Mouse (Mus musculus) forebrain, embryonic 16.5 days (tissue): ENCODE measurements around the gene Pou3f3. TPM values are rescaled to one million over a fixed set of nuclear protein-coding genes. Genes with fewer than 3 reads are reported as not detected.

Experiments used
- ATAC-seq: fragments of 200-750 bp; cut with Nextera tagmentation; 2 replicates; pipeline ENCODE4 v1.8.0; 2017; ENCODE audit warnings: mild to moderate bottlenecking, moderate library complexity
- H3K27ac ChIP-seq: fragments of 300-500 bp; sonication (generic); 2 replicates; pipeline ENCODE4 v1.5.1; 2014; ENCODE audit warnings: low read length, control low read depth
- H3K27me3 ChIP-seq: fragments of 300-500 bp; sonication (generic); replicated peaks from 2 replicates; pipeline ENCODE4 v1.6.1; 2014; ENCODE audit warnings: low read length; ENCODE audit not compliant: control insufficient read depth, insufficient read depth
- H3K36me3 ChIP-seq: fragments of 300-500 bp; sonication (generic); 2 replicates; pipeline ENCODE4 v1.6.1; 2014; ENCODE audit not compliant: control insufficient read depth, insufficient read depth
- H3K4me1 ChIP-seq: fragments of 300-500 bp; sonication (generic); replicated peaks from 2 replicates; pipeline ENCODE4 v1.6.1; 2014; ENCODE audit warnings: low read length; ENCODE audit not compliant: control insufficient read depth, insufficient read depth
- H3K4me2 ChIP-seq: fragments of 300-500 bp; sonication (generic); 2 replicates; pipeline ENCODE4 v1.6.1; 2014; ENCODE audit warnings: mild to moderate bottlenecking, low read length, control low read depth
- H3K4me3 ChIP-seq: fragments of 300-500 bp; sonication (generic); replicated peaks from 2 replicates; pipeline ENCODE4 v1.5.1; 2014; ENCODE audit warnings: mild to moderate bottlenecking, low read length, control low read depth
- H3K9ac ChIP-seq: fragments of 300-500 bp; sonication (generic); replicated peaks from 2 replicates; pipeline ENCODE4 v1.6.1; 2014; ENCODE audit warnings: low read depth, low read length, control low read depth
- H3K9me3 ChIP-seq: fragments of 300-500 bp; sonication (generic); 2 replicates; pipeline ENCODE4 v1.6.1; 2016; ENCODE audit warnings: low read length; ENCODE audit not compliant: control insufficient read depth
- WGBS: fragments of 180-500 bp; shearing (Covaris S2); extraction: QIAGEN DNeasy Blood & Tissue Kit; methylation state at CpG from one replicate; pipeline ENCODE4 v1.1.7; 2014; 5-methylcytosine and 5-hydroxymethylcytosine counted together
- polyA plus RNA-seq: library from polyadenylated mRNA; unstranded; fragments of >200 nt; fragmentation: Nextera tagmentation; extraction: Ambion mirVana; gene quantifications from 2 replicates; pipeline ENCODE4 v1.2.1, GENCODE M21; 2015

Gene Pou3f3
- polyA plus RNA-seq, 1 experiment from 2014 or later, result 41.0 TPM

- H3K4me1 ChIP-seq, result peaks cover 27% of the 10 kb centered on the region
- H3K4me3 ChIP-seq, result peak overlapping the region; percentile 86
- 2% methylated on average over 11 of the region's 11 CpGs for WGBS
- no peak for ATAC-seq
- peak overlapping the region; percentile 94 for H3K4me2 ChIP-seq
- no peaks in the 10 kb centered on the region for H3K36me3 ChIP-seq
- H3K27ac ChIP-seq, result peak overlapping the region; percentile 99
- peak overlapping the region; percentile 89 for H3K9ac ChIP-seq
- no peaks in the 10 kb centered on the region for H3K27me3 ChIP-seq
- H3K9me3 ChIP-seq, result no peaks in the 10 kb centered on the region
These were observed 10.1 kb upstream of the Pou3f3 start for GRCm38 (mm10) chr1:42685321-42685960.

GRCm38 (mm10) chr1:42686194-42687131 lies 9.1 kb upstream of the Pou3f3 start:
- H3K27me3 ChIP-seq, result no peaks in the 10 kb centered on the region
- peak overlapping the region; percentile 89 for H3K9ac ChIP-seq
- WGBS, result under 1% methylated on average over 52 of the region's 53 CpGs

GRCm38 (mm10) chr1:42687271-42687670 lies 8.3 kb upstream of the Pou3f3 start:
- no peaks in the 10 kb centered on the region for H3K9me3 ChIP-seq
- no peaks in the 10 kb centered on the region for H3K36me3 ChIP-seq
- H3K4me1 ChIP-seq, result peaks cover 27% of the 10 kb centered on the region
- no peak for ATAC-seq
- H3K9ac ChIP-seq, result peak overlapping the region; percentile 89
- H3K27ac ChIP-seq, result peak overlapping the region; percentile 99
- peak overlapping the region; percentile 94 for H3K4me2 ChIP-seq
- WGBS, result 4% methylated on average over 12 of the region's 12 CpGs
- H3K27me3 ChIP-seq, result no peaks in the 10 kb centered on the region
- peak overlapping the region; percentile 86 for H3K4me3 ChIP-seq

More at GRCm38 (mm10) chr1:42686194-42687131, 9.1 kb upstream of the Pou3f3 start:
- Histone ChIP-seq H3K4me2 (peak overlapping the region; percentile 94), H3K36me3 (no peaks in the 10 kb centered on the region), H3K4me3 (peak overlapping the region; percentile 86), H3K9me3 (no peaks in the 10 kb centered on the region), H3K4me1 (peaks cover 27% of the 10 kb centered on the region), H3K27ac (peak overlapping the region; percentile 99)
- ATAC-seq, result peak; percentile 65

- H3K4me3 ChIP-seq, result peak overlapping the region; percentile 86
- H3K4me2 ChIP-seq, result peak overlapping the region; percentile 94
- H3K27ac ChIP-seq, result peak overlapping the region; percentile 99
- H3K9me3 ChIP-seq, result no peaks in the 10 kb centered on the region
- H3K27me3 ChIP-seq, result no peaks in the 10 kb centered on the region
- ATAC-seq, result no peak
- WGBS, result 5% methylated on average over 7 of the region's 7 CpGs
- peaks cover 27% of the 10 kb centered on the region for H3K4me1 ChIP-seq
- peak overlapping the region; percentile 89 for H3K9ac ChIP-seq
- no peaks in the 10 kb centered on the region for H3K36me3 ChIP-seq
These were observed 7.6 kb upstream of the Pou3f3 start for GRCm38 (mm10) chr1:42687756-42688540.

GRCm38 (mm10) chr1:42688541-42689125 lies 6.9 kb upstream of the Pou3f3 start:
- ATAC-seq, result no peak
- WGBS, result 13% methylated on average over 4 of the region's 4 CpGs
- Histone ChIP-seq H3K27ac (peak overlapping the region; percentile 99), H3K9me3 (no peaks in the 10 kb centered on the region), H3K4me3 (peak overlapping the region; percentile 86), H3K9ac (peak overlapping the region; percentile 89), H3K4me1 (peaks cover 22% of the 10 kb centered on the region), H3K36me3 (no peaks in the 10 kb centered on the region), H3K4me2 (peak overlapping the region; percentile 94), H3K27me3 (no peaks in the 10 kb centered on the region)

GRCm38 (mm10) chr1:42690024-42690575 lies 5.5 kb upstream of the Pou3f3 start:
- Histone ChIP-seq H3K4me2 (peak overlapping the region; percentile 94), H3K4me1 (peaks cover 10% of the 10 kb centered on the region), H3K27ac (peak overlapping the region; percentile 89), H3K27me3 (no peaks in the 10 kb centered on the region), H3K4me3 (peak overlapping the region; percentile 86), H3K36me3 (no peaks in the 10 kb centered on the region), H3K9me3 (no peaks in the 10 kb centered on the region), H3K9ac (peak overlapping the region; percentile 89)
- WGBS, result 8% methylated on average over 4 of the region's 4 CpGs
- ATAC-seq, result no peak

- H3K4me1 ChIP-seq, result peaks cover 4% of the 10 kb centered on the region; the same call in 1 of the 2 replicates
- no peaks in the 10 kb centered on the region for H3K27me3 ChIP-seq
- no peaks in the 10 kb centered on the region for H3K9me3 ChIP-seq
- peak overlapping the region; percentile 89 for H3K9ac ChIP-seq
- WGBS, result under 1% methylated on average over 9 of the region's 9 CpGs
- no peaks in the 10 kb centered on the region for H3K36me3 ChIP-seq
- ATAC-seq, result no peak
- peak overlapping the region; percentile 86 for H3K4me3 ChIP-seq
- H3K27ac ChIP-seq, result peak overlapping the region; percentile 99
- peak overlapping the region; percentile 94 for H3K4me2 ChIP-seq
These were observed 4.1 kb upstream of the Pou3f3 start for GRCm38 (mm10) chr1:42691202-42692170.

- H3K27ac ChIP-seq, result peak overlapping the region; percentile 99
- peak overlapping the region; percentile 83 for H3K9ac ChIP-seq
- H3K27me3 ChIP-seq, result no peaks in the 10 kb centered on the region
- WGBS, result 16% methylated on average over 1 of the region's 1 CpGs
- H3K9me3 ChIP-seq, result no peaks in the 10 kb centered on the region
- no peak for ATAC-seq
- H3K4me2 ChIP-seq, result peak overlapping the region; percentile 51
- peak overlapping the region; percentile 86 for H3K4me3 ChIP-seq
- H3K36me3 ChIP-seq, result no peaks in the 10 kb centered on the region
- peaks cover 4% of the 10 kb centered on the region; the same call in 1 of the 2 replicates for H3K4me1 ChIP-seq
These were observed 3.3 kb upstream of the Pou3f3 start for GRCm38 (mm10) chr1:42692221-42692620.
